Mouse (Mus musculus) limb, embryonic 12.5 days (tissue): ENCODE results near the gene Acvr1. TPM values are rescaled to one million over a fixed set of nuclear protein-coding genes. Genes with fewer than 3 reads are reported as not detected.

ENCODE experiments used
- ATAC-seq: fragments of 200-750 bp; cut with Nextera tagmentation; 2 replicates; pipeline ENCODE4 v1.8.0; 2017; ENCODE audit warnings: low read depth, moderate TSS enrichment; ENCODE audit not compliant: insufficient number of reproducible peaks, insufficient read depth, low FRiP score, low TSS enrichment
- H3K27ac ChIP-seq: fragments of 300-500 bp; sonication (generic); 2 replicates; pipeline ENCODE4 v1.5.1; 2016; ENCODE audit warnings: mild to moderate bottlenecking, moderate library complexity
- H3K27me3 ChIP-seq: fragments of 300-500 bp; sonication (generic); 2 replicates; pipeline ENCODE4 v1.6.1; 2016; ENCODE audit warnings: mild to moderate bottlenecking, moderate library complexity
- H3K36me3 ChIP-seq: fragments of 300-500 bp; sonication (generic); 2 replicates; pipeline ENCODE4 v1.6.1; 2016; ENCODE audit warnings: mild to moderate bottlenecking, moderate library complexity
- H3K4me1 ChIP-seq: fragments of 300-500 bp; sonication (generic); replicated peaks from 2 replicates; pipeline ENCODE4 v1.6.1; 2016
- H3K4me2 ChIP-seq: fragments of 300-500 bp; sonication (generic); 2 replicates; pipeline ENCODE4 v1.6.1; 2016; ENCODE audit warnings: mild to moderate bottlenecking, moderate library complexity
- H3K4me3 ChIP-seq: fragments of 300-500 bp; sonication (generic); replicated peaks from 2 replicates; pipeline ENCODE4 v1.5.1; 2016; ENCODE audit warnings: mild to moderate bottlenecking
- H3K9ac ChIP-seq: fragments of 300-500 bp; sonication (generic); replicated peaks from 2 replicates; pipeline ENCODE4 v1.6.1; 2016; ENCODE audit warnings: mild to moderate bottlenecking, moderate library complexity
- H3K9me3 ChIP-seq: fragments of 300-500 bp; sonication (generic); 2 replicates; pipeline ENCODE4 v1.6.1; 2016; ENCODE audit warnings: mild to moderate bottlenecking, moderate library complexity
- WGBS: fragments of 180-500 bp; shearing (Covaris S2); methylation state at CpG from one replicate; pipeline ENCODE4 v1.1.7; 2016; 5-methylcytosine and 5-hydroxymethylcytosine counted together
- polyA plus RNA-seq: library from polyadenylated mRNA; unstranded; fragments of >200 nt; fragmentation: Nextera tagmentation; extraction: Ambion mirVana; gene quantifications from 2 replicates; pipeline ENCODE4 v1.2.1, GENCODE M21; 2016

The Acvr1 gene
- polyA plus RNA-seq, 1 experiment from 2014 or later, result 5.8 TPM

- no peak overlapping the region for H3K9ac ChIP-seq
- no peak overlapping the region for H3K27ac ChIP-seq
- H3K36me3 ChIP-seq, result peaks cover 37% of the 10 kb centered on the region
- no peak overlapping the region for H3K4me2 ChIP-seq
- no peak for ATAC-seq
- H3K4me3 ChIP-seq, result no peak overlapping the region
- WGBS, result 82% methylated on average over 4 of the region's 4 CpGs
- H3K9me3 ChIP-seq, result no peaks in the 10 kb centered on the region
- no peaks in the 10 kb centered on the region for H3K4me1 ChIP-seq
- no peaks in the 10 kb centered on the region for H3K27me3 ChIP-seq
These were observed 123.8 kb downstream of the Acvr1 start for GRCm38 (mm10) chr2:58443163-58443562.

DNA sequence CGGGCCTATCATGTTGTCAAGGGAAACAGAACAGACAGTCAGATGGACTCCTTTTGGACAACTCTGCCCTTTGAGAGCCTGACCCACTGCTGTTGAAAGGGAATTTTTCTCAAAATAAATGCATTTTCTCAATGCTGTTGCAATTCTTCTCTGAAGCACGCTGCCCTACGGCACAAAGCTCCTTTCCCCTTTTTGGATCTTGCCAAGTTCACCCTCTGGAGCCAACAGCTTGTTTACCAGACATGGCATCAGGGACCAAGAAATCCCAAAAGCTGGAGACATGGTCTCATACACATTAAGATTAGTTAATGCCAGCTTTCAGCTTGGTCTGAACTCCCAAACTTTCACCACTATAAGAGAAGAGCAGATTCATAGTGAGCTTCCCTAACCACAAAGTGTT, 130.0 kb downstream of the Acvr1 start:
- no peak for ATAC-seq
- 92% methylated on average over 3 of the region's 3 CpGs for WGBS
- Histone ChIP-seq H3K27ac (no peak overlapping the region), H3K4me3 (no peak overlapping the region), H3K9ac (no peak overlapping the region), H3K4me1 (no peaks in the 10 kb centered on the region), H3K9me3 (no peaks in the 10 kb centered on the region), H3K36me3 (peaks cover 8% of the 10 kb centered on the region; the same call in 1 of the 2 replicates), H3K27me3 (no peaks in the 10 kb centered on the region), H3K4me2 (no peak overlapping the region)

GRCm38 (mm10) chr2:58435507-58435906, 131.4 kb downstream of the Acvr1 start:
- no peak overlapping the region for H3K27ac ChIP-seq
- no peaks in the 10 kb centered on the region for H3K27me3 ChIP-seq
- no peak overlapping the region for H3K4me3 ChIP-seq
- H3K9me3 ChIP-seq, result no peaks in the 10 kb centered on the region
- WGBS, result 70% methylated on average over 13 of the region's 13 CpGs
- H3K9ac ChIP-seq, result no peak overlapping the region
- no peaks in the 10 kb centered on the region for H3K4me1 ChIP-seq
- ATAC-seq, result 0 out of 2 replicates have a peak, but pooled peaks have one; percentile 26
- peaks cover 8% of the 10 kb centered on the region; the same call in 1 of the 2 replicates for H3K36me3 ChIP-seq
- no peak overlapping the region for H3K4me2 ChIP-seq

DNA sequence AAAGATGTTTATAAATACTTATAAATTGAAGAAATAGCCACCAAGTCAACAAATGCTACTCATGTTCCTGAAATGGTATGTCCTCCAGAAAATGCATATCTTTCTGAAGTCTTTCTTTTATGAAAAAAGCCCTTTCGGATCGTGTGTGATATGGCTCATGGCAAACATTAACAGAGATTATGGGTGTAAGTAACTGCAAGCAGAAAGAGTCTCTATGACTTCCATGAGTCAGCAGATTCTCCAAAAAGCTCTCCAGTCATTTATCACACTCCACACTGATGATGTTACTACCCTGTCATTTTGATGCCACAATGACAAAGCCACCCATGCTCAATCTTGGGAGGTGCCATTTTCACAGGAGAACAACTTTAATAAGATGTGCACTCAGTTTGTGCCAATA, 132.5 kb downstream of the Acvr1 start:
- Histone ChIP-seq H3K4me1 (no peaks in the 10 kb centered on the region), H3K27me3 (no peaks in the 10 kb centered on the region), H3K27ac (no peak overlapping the region), H3K4me3 (no peak overlapping the region), H3K36me3 (peaks cover 6% of the 10 kb centered on the region; the same call in 1 of the 2 replicates), H3K9me3 (no peaks in the 10 kb centered on the region), H3K9ac (no peak overlapping the region), H3K4me2 (no peak overlapping the region)
- no peak for ATAC-seq
- WGBS, result 93% methylated on average over 2 of the region's 2 CpGs

- ATAC-seq, result no peak
- Histone ChIP-seq H3K9ac (no peak overlapping the region), H3K4me2 (no peak overlapping the region), H3K4me3 (no peak overlapping the region), H3K9me3 (no peaks in the 10 kb centered on the region), H3K36me3 (peaks cover 4% of the 10 kb centered on the region; the same call in 1 of the 2 replicates), H3K4me1 (no peaks in the 10 kb centered on the region), H3K27me3 (no peaks in the 10 kb centered on the region), H3K27ac (no peak overlapping the region)
- 93% methylated on average over 2 of the region's 2 CpGs for WGBS
These were observed 133.6 kb downstream of the Acvr1 start for GRCm38 (mm10) chr2:58433317-58433716.

GRCm38 (mm10) chr2:58432211-58432610, 134.7 kb downstream of the Acvr1 start:
- H3K4me1 ChIP-seq, result no peaks in the 10 kb centered on the region
- no peaks in the 10 kb centered on the region for H3K27me3 ChIP-seq
- H3K9me3 ChIP-seq, result no peaks in the 10 kb centered on the region
- peaks cover 4% of the 10 kb centered on the region; the same call in 1 of the 2 replicates for H3K36me3 ChIP-seq
- H3K9ac ChIP-seq, result no peak overlapping the region
- ATAC-seq, result no peak
- WGBS, result 92% methylated on average over 7 of the region's 7 CpGs
- H3K27ac ChIP-seq, result no peak overlapping the region
- H3K4me2 ChIP-seq, result no peak overlapping the region
- no peak overlapping the region for H3K4me3 ChIP-seq

- no peaks in the 10 kb centered on the region for H3K4me1 ChIP-seq
- no peaks in the 10 kb centered on the region for H3K36me3 ChIP-seq
- no peak for ATAC-seq
- H3K4me2 ChIP-seq, result no peak overlapping the region
- no peaks in the 10 kb centered on the region for H3K27me3 ChIP-seq
- 95% methylated on average over 13 of the region's 13 CpGs for WGBS
- no peaks in the 10 kb centered on the region for H3K9me3 ChIP-seq
- H3K9ac ChIP-seq, result no peak overlapping the region
- H3K27ac ChIP-seq, result no peak overlapping the region
- H3K4me3 ChIP-seq, result no peak overlapping the region
These were observed 141.4 kb downstream of the Acvr1 start for GRCm38 (mm10) chr2:58425436-58426004.

GRCm38 (mm10) chr2:58423319-58423718, 143.6 kb downstream of the Acvr1 start:
- Histone ChIP-seq H3K4me3 (no peak overlapping the region), H3K4me1 (no peaks in the 10 kb centered on the region), H3K27ac (no peak overlapping the region), H3K27me3 (no peaks in the 10 kb centered on the region), H3K4me2 (no peak overlapping the region), H3K9me3 (no peaks in the 10 kb centered on the region), H3K9ac (no peak overlapping the region), H3K36me3 (no peaks in the 10 kb centered on the region)
- WGBS, result 84% methylated on average over 5 of the region's 5 CpGs
- no peak for ATAC-seq

DNA sequence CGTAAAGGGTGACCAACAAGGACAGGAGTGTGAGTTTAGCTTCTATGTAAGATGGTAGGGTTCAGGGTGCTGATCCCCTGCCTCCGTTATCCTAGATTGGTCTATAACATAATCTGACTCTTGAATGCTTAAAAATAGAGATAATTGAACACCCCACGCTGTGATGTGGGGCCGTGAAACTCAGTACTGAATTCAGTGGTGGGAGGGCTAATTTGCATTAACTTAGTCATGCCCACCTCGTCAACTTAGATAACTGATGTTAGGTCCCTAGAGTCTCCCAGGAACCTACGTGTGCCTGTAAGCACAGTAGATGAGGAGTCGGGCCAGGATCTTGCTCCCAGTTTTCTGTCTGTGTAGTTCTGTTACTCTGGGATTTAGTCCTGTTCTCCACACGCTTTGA, 147.4 kb downstream of the Acvr1 start:
- no peak for ATAC-seq
- Histone ChIP-seq H3K4me3 (no peak overlapping the region), H3K9me3 (no peaks in the 10 kb centered on the region), H3K4me1 (no peaks in the 10 kb centered on the region), H3K36me3 (no peaks in the 10 kb centered on the region), H3K27me3 (no peaks in the 10 kb centered on the region), H3K9ac (no peak overlapping the region), H3K27ac (no peak overlapping the region), H3K4me2 (no peak overlapping the region)
- WGBS, result 87% methylated on average over 8 of the region's 8 CpGs

DNA sequence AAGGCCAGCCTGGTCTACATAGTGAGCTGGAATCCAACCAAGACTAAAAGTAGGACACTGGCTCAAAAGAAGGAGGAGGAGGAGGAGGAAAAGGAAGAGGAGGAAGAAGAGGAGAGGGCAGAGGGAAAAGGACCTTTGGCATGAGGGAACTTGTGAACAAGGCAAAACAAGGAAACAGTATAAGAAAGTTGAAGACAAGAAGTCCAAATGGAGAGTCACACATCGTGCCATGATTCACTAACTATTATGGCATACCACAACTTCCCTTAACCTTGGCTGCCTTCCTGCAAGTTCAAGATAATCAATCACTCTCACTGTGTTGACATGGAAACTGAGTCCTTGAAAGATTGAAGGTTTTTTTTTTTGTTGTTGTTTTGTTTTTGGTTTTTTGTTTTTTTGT, 148.8 kb downstream of the Acvr1 start:
- Histone ChIP-seq H3K36me3 (no peaks in the 10 kb centered on the region), H3K4me2 (no peak overlapping the region), H3K4me3 (no peak overlapping the region), H3K9me3 (no peaks in the 10 kb centered on the region), H3K4me1 (no peaks in the 10 kb centered on the region), H3K9ac (no peak overlapping the region), H3K27ac (no peak overlapping the region), H3K27me3 (no peaks in the 10 kb centered on the region)
- no peak for ATAC-seq
- 90% methylated on average over 1 of the region's 1 CpGs for WGBS

GRCm38 (mm10) chr2:58417684-58418083, 149.3 kb downstream of the Acvr1 start:
- ATAC-seq, result no peak
- no peaks in the 10 kb centered on the region for H3K4me1 ChIP-seq
- no peak overlapping the region for H3K4me2 ChIP-seq
- H3K9me3 ChIP-seq, result no peaks in the 10 kb centered on the region
- no peaks in the 10 kb centered on the region for H3K27me3 ChIP-seq
- 86% methylated on average over 9 of the region's 9 CpGs for WGBS
- no peak overlapping the region for H3K9ac ChIP-seq
- no peaks in the 10 kb centered on the region for H3K36me3 ChIP-seq
- no peak overlapping the region for H3K4me3 ChIP-seq
- H3K27ac ChIP-seq, result no peak overlapping the region

DNA sequence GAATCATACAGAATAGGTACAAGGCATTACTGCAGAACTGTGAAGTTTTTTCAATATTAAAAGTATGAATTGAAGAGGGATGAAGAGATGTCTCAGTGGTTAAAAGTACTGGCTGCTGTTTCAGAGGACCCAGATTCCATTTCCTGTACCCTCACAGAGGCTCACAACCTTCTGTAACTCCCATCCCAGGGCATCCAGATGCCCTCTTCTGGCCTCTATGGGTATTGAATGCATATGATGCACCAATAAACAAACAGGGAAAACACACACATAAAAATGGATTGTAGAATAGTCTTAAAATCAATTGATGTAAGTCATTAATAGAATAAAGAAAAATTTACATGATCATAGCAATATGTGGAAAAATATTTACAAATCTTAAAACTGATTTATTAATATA, 151.9 kb downstream of the Acvr1 start:
- H3K4me1 ChIP-seq, result no peaks in the 10 kb centered on the region
- H3K27ac ChIP-seq, result no peak overlapping the region
- H3K27me3 ChIP-seq, result no peaks in the 10 kb centered on the region
- no peak overlapping the region for H3K9ac ChIP-seq
- no peaks in the 10 kb centered on the region for H3K36me3 ChIP-seq
- H3K4me2 ChIP-seq, result no peak overlapping the region
- H3K9me3 ChIP-seq, result no peaks in the 10 kb centered on the region
- no peak overlapping the region for H3K4me3 ChIP-seq
- no peak for ATAC-seq
